Mouse (Mus musculus): ENCODE results near the gene Tsga10.

- TF ChIP-seq CTCF (IDR thresholded peaks at IDR 0.05; ENCODE audit: control insufficient read depth, insufficient read depth, insufficient read length) (no peak), USF1 (IDR thresholded peaks at IDR 0.05; ENCODE audit: low read depth) (no peak), CEBPB (IDR thresholded peaks at IDR 0.05; ENCODE audit: low read depth) (no peak)
Measured at GRCm38 (mm10) chr1:37883411-37883810, 17.2 kb upstream of the Tsga10 start.
